Mouse (Mus musculus) embryonic fibroblast, embryonic 13.5 days (primary cell): ENCODE measurements at regions not wholly inside any gene's neighbourhood (a gene's known extent, or its start where the extent isn't known, plus 50 kb on each side); places are given as distances from the start of the nearest gene placed in this dataset.

Source experiments
- CTCF ChIP-seq: IDR thresholded peaks from 2 replicates; pipeline ENCODE4 v1.5.1; 2011; ENCODE audit warnings: mild to moderate bottlenecking, control low read depth, low read length, moderate library complexity, borderline replicate concordance; ENCODE audit not compliant: insufficient read depth
- POLR2A ChIP-seq: IDR thresholded peaks from 2 replicates; pipeline ENCODE4 v1.6.1; 2011; ENCODE audit warnings: low read depth, mild to moderate bottlenecking, control low read depth, low read length, moderate library complexity

DNA sequence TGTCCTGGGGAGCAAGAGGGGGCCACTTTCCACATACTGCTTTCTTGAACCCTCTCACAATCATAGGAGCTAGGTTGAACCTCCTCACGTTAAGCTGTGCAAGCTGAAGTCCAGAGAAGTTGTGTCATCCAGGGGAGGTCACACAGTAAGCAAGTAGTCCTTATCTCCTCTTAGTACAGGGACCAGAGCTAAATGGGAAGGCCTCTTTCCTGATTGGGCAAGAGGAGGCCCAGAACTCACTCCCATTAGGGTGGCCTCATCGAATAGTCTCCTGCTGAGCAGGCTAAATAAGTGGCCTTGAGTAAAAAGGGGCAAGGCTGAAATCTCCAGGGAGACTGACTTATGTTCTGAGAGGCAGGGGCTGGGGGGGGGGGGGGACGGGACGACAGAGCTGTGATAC is 966.5 kb downstream of the 4930447A16Rik start:
- no peak for TF ChIP-seq CTCF
- TF ChIP-seq POLR2A, result no peak
